10 mouse cellular contexts compared by ENCODE assay signal in genomic region chr3:88548180-88548917, GRCm38 (mm10). TPM values are rescaled to one million over a fixed set of nuclear protein-coding genes. Genes with fewer than 3 reads are reported as not detected.
A peak's percentile ranks its signal among the peaks of the same experiment; 100 is the strongest.
DNase-seq lines count a peak whose midpoint lies in the region; ATAC-seq and TF ChIP-seq lines count a peak whose summit lies in the region.
"Had no signal": no experiment of that assay in that cellular context is flagged by ENCODE, and none has a peak within 500 bp of the region (broad histone marks: within the 10 kb centered on the region; RNA-seq: fewer than 3 reads in every experiment).

Gene Rab25 (minus strand): TSS chr3:88548300.

- H3K9ac ChIP-seq in limb, embryonic 11.5 days (ENCODE audit: low read length) = no peak within 1 kb of the TSS
- H3K9ac ChIP-seq: midbrain, embryonic 13.5 days had no signal

- no peak within 1 kb of the TSS for H3K4me2 ChIP-seq in limb, embryonic 11.5 days (ENCODE audit: low read depth, severe bottlenecking)
- H3K4me2 ChIP-seq: midbrain, embryonic 13.5 days had no signal

- no peak within 1 kb of the TSS for H3K27ac ChIP-seq in limb, embryonic 11.5 days (replicated peaks; ENCODE audit: low read depth, low read length)
- no peak within 1 kb of the TSS for H3K27ac ChIP-seq in limb, embryonic 10.5 days
- H3K27ac ChIP-seq: midbrain, embryonic 13.5 days had no signal

- 0 out of 2 replicates have a peak within 1 kb of the TSS, but pooled peaks have one; percentile 6 for H3K4me3 ChIP-seq in limb, embryonic 11.5 days (ENCODE audit: low read depth, low read length)
- H3K4me3 ChIP-seq in limb, embryonic 10.5 days = no peak within 1 kb of the TSS; the same call in 1 of the 2 replicates
- peak within 1 kb of the TSS; percentile 21 for H3K4me3 ChIP-seq in lung, adult 2 months (replicated peaks; ENCODE audit: extremely low read depth, low read depth, low read length)
- H3K4me3 ChIP-seq: midbrain, embryonic 13.5 days had no signal

- ATAC-seq in limb, embryonic 11.5 days (ENCODE audit: insufficient number of reproducible peaks, low FRiP score, low TSS enrichment, low read depth) = no peak
- ATAC-seq: midbrain, embryonic 13.5 days had no signal

- H3K9me3 ChIP-seq in limb, embryonic 11.5 days (ENCODE audit: control insufficient read depth, low read length) = no peaks in the 10 kb centered on the region
- no peaks in the 10 kb centered on the region for H3K9me3 ChIP-seq in limb, embryonic 10.5 days (replicated peaks)
- H3K9me3 ChIP-seq: midbrain, embryonic 13.5 days had no signal

- peak; percentile 52; the same call in 1 of the 2 replicates for TF ChIP-seq POLR2A in lung, adult 2 months (IDR thresholded peaks at IDR 0.05; ENCODE audit: borderline replicate concordance, extremely low read depth, low read depth, low read length)

- no peaks in the 10 kb centered on the region for H3K36me3 ChIP-seq in limb, embryonic 11.5 days (ENCODE audit: control insufficient read depth, insufficient read depth, low read length)
- H3K36me3 ChIP-seq in limb, embryonic 10.5 days = 0 out of 2 replicates have a peak, but pooled peaks cover 6% of the 10 kb centered on the region

- no peaks in the 10 kb centered on the region for H3K27me3 ChIP-seq in limb, embryonic 11.5 days (ENCODE audit: control insufficient read depth, insufficient read depth, low read length)
- no peaks in the 10 kb centered on the region for H3K27me3 ChIP-seq in limb, embryonic 10.5 days (ENCODE audit: low read depth, poor library complexity, severe bottlenecking)
- H3K27me3 ChIP-seq: midbrain, embryonic 13.5 days had no signal

- TF ChIP-seq CTCF in lung, adult 2 months (IDR thresholded peaks at IDR 0.05; ENCODE audit: insufficient read depth, low read length) = no peak

- DNase-seq in limb, embryonic 11.5 days (ENCODE audit: low spot score) = no peak
- DNase-seq in limb, embryonic 10.5 days (ENCODE audit: low spot score) = no peak
- DNase-seq in kidney, adult 9 months = peak; percentile 72
- peak; percentile 77 for DNase-seq in lung, adult 2 months
- DNase-seq in urinary bladder, postnatal 14 days (ENCODE audit: low spot score) = peak; percentile 86
- no peak for DNase-seq in layer of hippocampus, adult 18-20 months (ENCODE audit: low spot score in 2 of 2)
- DNase-seq in left cerebral cortex, adult 8-10 months (ENCODE audit: low spot score in 2 of 2) = no peak
- DNase-seq in cerebellum, postnatal 14 days = no peak

- WGBS in limb, embryonic 11.5 days = 42% methylated on average over 18 of the region's 18 CpGs
- 42% methylated on average over 18 of the region's 18 CpGs for WGBS in limb, embryonic 10.5 days
- 56% methylated on average over 18 of the region's 18 CpGs for WGBS in lung, adult 2 months

- peaks cover 7% of the 10 kb centered on the region for H3K4me1 ChIP-seq in limb, embryonic 11.5 days (ENCODE audit: control insufficient read depth, insufficient read depth, low read length)
- H3K4me1 ChIP-seq in limb, embryonic 10.5 days = peaks cover 33% of the 10 kb centered on the region
- peaks cover 3% of the 10 kb centered on the region for H3K4me1 ChIP-seq in lung, adult 2 months (ENCODE audit: control insufficient read depth, insufficient read depth, low read length)

RNA-seq across cellular contexts. Expression of gene Rab25, which starts in this region (rescaled TPM):
- polyA plus RNA-seq in limb, embryonic 11.5 days (2014; fragmentation: Nextera tagmentation; extraction: Ambion mirVana) = 2.4 and 3.1 TPM in 2 replicates
- 1.7 and 3.7 TPM in 2 replicates for polyA plus RNA-seq in limb, embryonic 10.5 days (2016; fragmentation: Nextera tagmentation; extraction: Ambion mirVana)
- 53.0 and 105 TPM in 2 replicates for polyA plus RNA-seq in lung, adult 2 months (2012; rRNA removed)
- not detected for total RNA-seq in layer of hippocampus, adult 18-20 months (2021)
- not detected for total RNA-seq in left cerebral cortex, adult 8-10 months (2022)
- total RNA-seq: left cerebral cortex, postnatal 25 days had no signal
- polyA plus RNA-seq: midbrain, embryonic 13.5 days had no signal

Comparison
In these comparisons a context has a peak if more than half of its experiments do, and no peak if none do; other contexts are left out.
1. RNA of gene Rab25 (polyA plus RNA-seq): 53.0 to 105 TPM in lung, adult 2 months; 1.7 to 3.7 TPM in limb, embryonic 10.5 days and 2.4 to 3.1 TPM in limb, embryonic 11.5 days; every median in the first group is over 10 times any median in the second.
2. DNase-seq: peak in kidney, adult 9 months (single experiment), lung, adult 2 months (single experiment) and urinary bladder, postnatal 14 days (single experiment); none in limb, embryonic 11.5 days (single experiment), limb, embryonic 10.5 days (single experiment), layer of hippocampus, adult 18-20 months (0 of 2), left cerebral cortex, adult 8-10 months (0 of 2) and cerebellum, postnatal 14 days (0 of 2).